Mouse (Mus musculus): ENCODE results near the gene Scyl1. TPM values are rescaled to one million over a fixed set of nuclear protein-coding genes. Genes with fewer than 3 reads are reported as not detected.

Scyl1 gene
- total RNA-seq, 1 experiment = 55.6 TPM

GRCm38 (mm10) chr19:5770311-5770710 lies 908 bp downstream of the Scyl1 start:
- DNase-seq (ENCODE audit: low read depth, low spot score) = no peak
- Histone ChIP-seq H3K27ac (ENCODE audit: insufficient read depth, low read depth, low read length, poor library complexity, severe bottlenecking) (no peak overlapping the region), H3K4me3 (ENCODE audit: insufficient read depth in 1 of 2, low read depth in 1 of 2, low read length in 2 of 2, poor library complexity in 1 of 2, severe bottlenecking in 1 of 2) (peak overlapping the region; percentile 77 to 94), H3K36me3 (ENCODE audit: control insufficient read depth, insufficient read depth, low read length, poor library complexity, severe bottlenecking) (peaks cover 8% of the 10 kb centered on the region), H3K9ac (ENCODE audit: insufficient read depth, low read depth, low read length, poor library complexity, severe bottlenecking) (peak overlapping the region; percentile 78), H3K9me3 (ENCODE audit: control insufficient read depth, insufficient read depth, low read depth, low read length) (no peaks in the 10 kb centered on the region), H3K4me1 (ENCODE audit: control insufficient read depth in 2 of 2, insufficient read depth in 2 of 2, low read length in 2 of 2, poor library complexity in 1 of 2) (peaks cover 0 to 7% of the 10 kb centered on the region in 2 experiments; a peak in 2 of 4 replicates)
- TF ChIP-seq ZNF384 (IDR thresholded peaks at IDR 0.05; ENCODE audit: low read depth, low read length) (no peak), CHD2 (IDR thresholded peaks at IDR 0.05; ENCODE audit: low read depth, low read length) (no peak), ZC3H11A (IDR thresholded peaks at IDR 0.05; ENCODE audit: borderline replicate concordance, low read depth, low read length) (no peak), HCFC1 (IDR thresholded peaks at IDR 0.05; ENCODE audit: borderline replicate concordance, insufficient read depth, low read length) (no peak), MAFK (IDR thresholded peaks at IDR 0.05; ENCODE audit: insufficient read depth, low read depth, low read length) (no peak)
- in situ Hi-C loops (cut with MboI; ENCODE audit: low sequenced_read_pairs in 2 of 2, unreplicated experiment in 2 of 2) = no loop called here

- in situ Hi-C loops (cut with MboI; ENCODE audit: low sequenced_read_pairs in 2 of 2, unreplicated experiment in 2 of 2) = no loop called here
- H3K9ac ChIP-seq (ENCODE audit: insufficient read depth, low read depth, low read length, poor library complexity, severe bottlenecking) = no peak overlapping the region
These were observed 3.9 kb downstream of the Scyl1 start for GRCm38 (mm10) chr19:5767271-5767670.

GRCm38 (mm10) chr19:5763163-5763562 lies 8.1 kb downstream of the Scyl1 start:
- in situ Hi-C loops (cut with MboI; ENCODE audit: low sequenced_read_pairs in 2 of 2, unreplicated experiment in 2 of 2) = no loop called here
- no peak overlapping the region for H3K4me3 ChIP-seq (ENCODE audit: insufficient read depth in 1 of 2, low read depth in 1 of 2, low read length in 2 of 2, poor library complexity in 1 of 2, severe bottlenecking in 1 of 2)
- TF ChIP-seq MAFK (IDR thresholded peaks at IDR 0.05; ENCODE audit: insufficient read depth, low read depth, low read length) (no peak), ZC3H11A (IDR thresholded peaks at IDR 0.05; ENCODE audit: borderline replicate concordance, low read depth, low read length) (no peak), HCFC1 (IDR thresholded peaks at IDR 0.05; ENCODE audit: borderline replicate concordance, insufficient read depth, low read length) (no peak), CHD2 (IDR thresholded peaks at IDR 0.05; ENCODE audit: low read depth, low read length) (no peak), ZNF384 (IDR thresholded peaks at IDR 0.05; ENCODE audit: low read depth, low read length) (no peak)
- H3K9me3 ChIP-seq (ENCODE audit: control insufficient read depth, insufficient read depth, low read depth, low read length) = no peaks in the 10 kb centered on the region
- no peak overlapping the region for H3K9ac ChIP-seq (ENCODE audit: insufficient read depth, low read depth, low read length, poor library complexity, severe bottlenecking)
- no peak for DNase-seq (ENCODE audit: low read depth, low spot score)
- H3K4me1 ChIP-seq (ENCODE audit: control insufficient read depth in 2 of 2, insufficient read depth in 2 of 2, low read length in 2 of 2, poor library complexity in 1 of 2) = peaks cover 2 to 12% of the 10 kb centered on the region in 2 experiments; a peak in 2 of 4 replicates
- no peak overlapping the region for H3K27ac ChIP-seq (ENCODE audit: insufficient read depth, low read depth, low read length, poor library complexity, severe bottlenecking)
- peaks cover 46% of the 10 kb centered on the region for H3K36me3 ChIP-seq (ENCODE audit: control insufficient read depth, insufficient read depth, low read length, poor library complexity, severe bottlenecking)

More at GRCm38 (mm10) chr19:5767271-5767670, 3.9 kb downstream of the Scyl1 start:
- H3K4me3 ChIP-seq (ENCODE audit: insufficient read depth in 1 of 2, low read depth in 1 of 2, low read length in 2 of 2, poor library complexity in 1 of 2, severe bottlenecking in 1 of 2) = no peak overlapping the region
- DNase-seq (ENCODE audit: low read depth, low spot score) = no peak
- H3K36me3 ChIP-seq (ENCODE audit: control insufficient read depth, insufficient read depth, low read length, poor library complexity, severe bottlenecking) = peaks cover 28% of the 10 kb centered on the region
- H3K27ac ChIP-seq (ENCODE audit: insufficient read depth, low read depth, low read length, poor library complexity, severe bottlenecking) = no peak overlapping the region
- H3K9me3 ChIP-seq (ENCODE audit: control insufficient read depth, insufficient read depth, low read depth, low read length) = no peaks in the 10 kb centered on the region
- TF ChIP-seq HCFC1 (IDR thresholded peaks at IDR 0.05; ENCODE audit: borderline replicate concordance, insufficient read depth, low read length) = no peak
- peaks cover 2 to 13% of the 10 kb centered on the region in 2 experiments; a peak in 3 of 4 replicates for H3K4me1 ChIP-seq (ENCODE audit: control insufficient read depth in 2 of 2, insufficient read depth in 2 of 2, low read length in 2 of 2, poor library complexity in 1 of 2)

GRCm38 (mm10) chr19:5758878-5759403 lies 12.3 kb downstream of the Scyl1 start:
- H3K9ac ChIP-seq (ENCODE audit: insufficient read depth, low read depth, low read length, poor library complexity, severe bottlenecking) = no peak overlapping the region
- H3K27ac ChIP-seq (ENCODE audit: insufficient read depth, low read depth, low read length, poor library complexity, severe bottlenecking) = no peak overlapping the region
- peaks cover 0 to 17% of the 10 kb centered on the region in 2 experiments; a peak in 1 of 4 replicates for H3K4me1 ChIP-seq (ENCODE audit: control insufficient read depth in 2 of 2, insufficient read depth in 2 of 2, low read length in 2 of 2, poor library complexity in 1 of 2)
- H3K36me3 ChIP-seq (ENCODE audit: control insufficient read depth, insufficient read depth, low read length, poor library complexity, severe bottlenecking) = peaks cover 37% of the 10 kb centered on the region
- in situ Hi-C loops (cut with MboI; ENCODE audit: low sequenced_read_pairs in 2 of 2, unreplicated experiment in 2 of 2) = no loop called here
- H3K4me3 ChIP-seq (ENCODE audit: insufficient read depth in 1 of 2, low read depth in 1 of 2, low read length in 2 of 2, poor library complexity in 1 of 2, severe bottlenecking in 1 of 2) = no peak overlapping the region
- TF ChIP-seq ZNF384 (IDR thresholded peaks at IDR 0.05; ENCODE audit: low read depth, low read length) = no peak
- no peak for TF ChIP-seq ZC3H11A (IDR thresholded peaks at IDR 0.05; ENCODE audit: borderline replicate concordance, low read depth, low read length)
- no peak for TF ChIP-seq MAFK (IDR thresholded peaks at IDR 0.05; ENCODE audit: insufficient read depth, low read depth, low read length)
- TF ChIP-seq CHD2 (IDR thresholded peaks at IDR 0.05; ENCODE audit: low read depth, low read length) = no peak
- TF ChIP-seq HCFC1 (IDR thresholded peaks at IDR 0.05; ENCODE audit: borderline replicate concordance, insufficient read depth, low read length) = no peak
- no peaks in the 10 kb centered on the region for H3K9me3 ChIP-seq (ENCODE audit: control insufficient read depth, insufficient read depth, low read depth, low read length)
- DNase-seq (ENCODE audit: low read depth, low spot score) = no peak

Data from ES-E14 (cell line).